Mouse (Mus musculus) CH12.LX (cell line): ENCODE results near the gene Rin3. TPM values are rescaled to one million over a fixed set of nuclear protein-coding genes. Genes with fewer than 3 reads are reported as not detected.

Experiments
- DNase-seq: peaks from one replicate; pipeline ENCODE4 v3.0.0-alpha.2; 2013; ENCODE audit errors: extremely low read depth
- H3K27ac ChIP-seq: 2 replicates; pipeline ENCODE4 v1.5.1; 2012; ENCODE audit warnings: low read depth, mild to moderate bottlenecking, control low read depth, moderate library complexity; ENCODE audit not compliant: insufficient read depth
- H3K27me3 ChIP-seq: replicated peaks from 2 replicates; pipeline ENCODE3; 2012; ENCODE audit warnings: inconsistent platforms
- H3K36me3 ChIP-seq, 2 experiments: replicated peaks in 1 of 2; 2 replicates each; pipeline versions ENCODE3 to v1.6.1; 2012; ENCODE audit warnings: inconsistent platforms in 1 of 2, low read length in 1 of 2, mild to moderate bottlenecking in 1 of 2, mixed read lengths in 1 of 2, moderate library complexity in 1 of 2; ENCODE audit not compliant: control insufficient read depth in 1 of 2, insufficient read depth in 1 of 2
- H3K4me1 ChIP-seq, 2 experiments: 2 replicates each; pipeline ENCODE4 v1.6.1; 2012; ENCODE audit warnings: inconsistent platforms in 1 of 2, moderate library complexity in 1 of 2; ENCODE audit not compliant: insufficient read depth in 2 of 2, control insufficient read depth in 1 of 2
- H3K4me2 ChIP-seq: 2 replicates; pipeline ENCODE4 v1.6.1; 2012; ENCODE audit warnings: low read depth, mild to moderate bottlenecking, control low read depth; ENCODE audit not compliant: poor library complexity, insufficient read depth, severe bottlenecking
- H3K4me3 ChIP-seq, 3 experiments: fragments of 150-350 bp in 1 of 3; sonication (generic) in 1 of 3; replicated peaks in 1 of 3; 2 replicates each; pipeline versions ENCODE3 to v1.5.1; 2011 to 2012; ENCODE audit warnings: low read depth in 2 of 3, low read length in 2 of 3, mild to moderate bottlenecking in 2 of 3, moderate library complexity in 2 of 3, control low read depth in 1 of 3, improper control_type of control experiment in 1 of 3, inconsistent platforms in 1 of 3, mixed read lengths in 1 of 3; ENCODE audit not compliant: poor library complexity in 1 of 3
- H3K79me2 ChIP-seq: replicated peaks from 2 replicates; pipeline ENCODE4 v1.6.1; 2012; ENCODE audit warnings: mild to moderate bottlenecking, moderate library complexity; ENCODE audit not compliant: control insufficient read depth, poor library complexity, insufficient read depth, severe bottlenecking; ENCODE audit errors: extremely low read depth
- H3K9ac ChIP-seq: 2 replicates; pipeline ENCODE4 v1.6.1; 2012; ENCODE audit warnings: low read depth, mild to moderate bottlenecking, control low read depth, moderate library complexity; ENCODE audit not compliant: insufficient read depth
- H3K9me3 ChIP-seq: replicated peaks from 2 replicates; pipeline ENCODE3; 2012; ENCODE audit warnings: low read length, inconsistent platforms, mixed read lengths
- BHLHE40 ChIP-seq: IDR thresholded peaks from 2 replicates; pipeline ENCODE4 v1.6.1; 2011; ENCODE audit warnings: mild to moderate bottlenecking, low read depth, low read length, improper control_type of control experiment
- E2F4 ChIP-seq: IDR thresholded peaks from 2 replicates; pipeline ENCODE4 v1.6.1; 2011; ENCODE audit warnings: low read depth, low read length, improper control_type of control experiment; ENCODE audit not compliant: insufficient replicate concordance
- ELF1 ChIP-seq: IDR thresholded peaks from 2 replicates; pipeline ENCODE4 v1.6.1; 2014; ENCODE audit warnings: low read depth, mild to moderate bottlenecking, inconsistent platforms, low read length, improper control_type of control experiment
- EP300 ChIP-seq: IDR thresholded peaks from 2 replicates; pipeline ENCODE4 v1.6.1; 2011; ENCODE audit warnings: low read length, improper control_type of control experiment
- IRF4 ChIP-seq: IDR thresholded peaks from 2 replicates; pipeline ENCODE4 v1.6.1; 2014; ENCODE audit warnings: low read depth, mild to moderate bottlenecking, inconsistent platforms, low read length, improper control_type of control experiment
- JUN ChIP-seq: IDR thresholded peaks from 2 replicates; pipeline ENCODE4 v1.6.1; 2011; ENCODE audit warnings: low read depth, mild to moderate bottlenecking, low read length, improper control_type of control experiment, moderate library complexity; ENCODE audit not compliant: insufficient read depth
- JUND ChIP-seq: conservative IDR thresholded peaks from 2 replicates; pipeline ENCODE4 v1.6.1; 2011; ENCODE audit warnings: low read depth, low read length, improper control_type of control experiment
- MAX ChIP-seq: IDR thresholded peaks from 2 replicates; pipeline ENCODE4 v1.6.1; 2011; ENCODE audit warnings: low read length, improper control_type of control experiment
- MAZ ChIP-seq: IDR thresholded peaks from 2 replicates; pipeline ENCODE4 v1.6.1; 2012; ENCODE audit warnings: low read depth, mild to moderate bottlenecking, inconsistent platforms, low read length, improper control_type of control experiment, moderate library complexity
- NRF1 ChIP-seq: IDR thresholded peaks from 2 replicates; pipeline ENCODE4 v1.6.1; 2014; ENCODE audit warnings: low read depth, mild to moderate bottlenecking, inconsistent platforms, low read length, improper control_type of control experiment, moderate library complexity
- RAD21 ChIP-seq: IDR thresholded peaks from 2 replicates; pipeline ENCODE4 v1.6.1; 2011; ENCODE audit warnings: low read depth, mild to moderate bottlenecking, low read length, improper control_type of control experiment, moderate library complexity
- SMC3 ChIP-seq: IDR thresholded peaks from 2 replicates; pipeline ENCODE4 v1.6.1; 2011; ENCODE audit warnings: low read depth, low read length, improper control_type of control experiment
- TCF12 ChIP-seq: IDR thresholded peaks from 2 replicates; pipeline ENCODE4 v1.6.1; 2014; ENCODE audit warnings: low read depth, mild to moderate bottlenecking, inconsistent platforms, low read length, improper control_type of control experiment
- ZKSCAN1 ChIP-seq: IDR thresholded peaks from 2 replicates; pipeline ENCODE4 v1.6.1; 2012; ENCODE audit warnings: low read depth, inconsistent platforms, low read length, improper control_type of control experiment, borderline replicate concordance
- ZMIZ1 ChIP-seq: IDR thresholded peaks from 2 replicates; pipeline ENCODE4 v1.6.1; 2012; ENCODE audit warnings: low read depth, mild to moderate bottlenecking, inconsistent platforms, low read length, improper control_type of control experiment
- ZNF384 ChIP-seq: IDR thresholded peaks from 2 replicates; pipeline ENCODE4 v1.6.1; 2012; ENCODE audit warnings: low read depth, low read length, improper control_type of control experiment, inconsistent platforms
- dilution Hi-C: fragments of 300-500 bp; cut with MboI; formaldehyde crosslinking; loops from 2 replicates; pipeline ENCODE4 v1.14.3; 2020; ENCODE audit warnings: low sequenced_read_pairs; ENCODE audit not compliant: extremely low pct_unique_long_range_greater_than_20kb, extremely low pct_ligation_motif_present
- in situ Hi-C: fragments of 300-500 bp; cut with MboI; formaldehyde crosslinking; loops from 3 replicates; pipeline ENCODE4 v1.14.3; 2019; ENCODE audit warnings: low sequenced_read_pairs, low pct_ligation_motif_present, low pct_unique_long_range_greater_than_20kb, mixed read lengths
- polyA plus RNA-seq: library from polyadenylated mRNA; unstranded; fragments of >175 nt; gene quantifications from 2 replicates; pipeline ENCODE4 v1.2.1, GENCODE M21; 2012; ENCODE audit warnings: low read depth; ENCODE audit not compliant: insufficient read length
- total RNA-seq, 2 experiments: library from RNA; depleted of rRNA; stranded (reverse); fragments of 300-350 nt in 1 of 2; fragments of >200 nt in 1 of 2; gene quantifications; 2 replicates each; pipeline ENCODE4 v1.2.3; 2012 to 2014

Rin3 gene
- total and polyA plus RNA-seq, 3 experiments = 2.4 to 10.0 (median 8.4) TPM

DNA sequence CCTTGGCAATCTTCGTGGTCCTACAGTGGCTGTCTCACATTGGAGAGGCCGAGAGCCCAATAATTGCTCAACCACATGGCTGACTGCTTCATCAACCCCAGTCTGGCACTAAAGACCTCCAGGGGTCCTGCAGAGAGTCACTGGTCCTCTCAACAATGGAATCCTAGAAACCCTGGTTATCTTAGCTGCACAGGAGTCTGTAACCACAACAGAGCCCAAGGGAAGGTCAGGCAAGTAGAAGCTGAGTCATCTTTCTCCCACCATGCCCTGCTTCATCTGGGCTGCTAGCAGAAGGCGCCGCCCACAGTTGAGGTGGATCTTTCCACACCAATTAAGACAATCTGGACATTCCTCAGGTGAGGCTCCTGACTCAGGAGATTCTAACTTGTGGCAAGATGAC, 76.5 kb downstream of the Rin3 start:
- DNase-seq = no peak
- H3K36me3 ChIP-seq = peaks cover 20 to 59% of the 10 kb centered on the region in 2 experiments
- H3K79me2 ChIP-seq = no peaks in the 10 kb centered on the region
- dilution Hi-C loops (no loop called here), in situ Hi-C loops (no loop called here)
- no peak overlapping the region for H3K4me3 ChIP-seq
- H3K27me3 ChIP-seq = no peaks in the 10 kb centered on the region
- H3K9ac ChIP-seq = no peak overlapping the region
- H3K4me1 ChIP-seq = peaks cover 15 to 51% of the 10 kb centered on the region in 2 experiments
- H3K4me2 ChIP-seq = no peak overlapping the region
- H3K27ac ChIP-seq = no peak overlapping the region
- TF ChIP-seq EP300 (no peak), ZMIZ1 (no peak), MAX (no peak), JUND (no peak), ZNF384 (no peak), RAD21 (no peak), ZKSCAN1 (no peak), NRF1 (no peak), SMC3 (no peak), MAZ (no peak), E2F4 (no peak), IRF4 (no peak), ELF1 (no peak)
- peaks cover 2% of the 10 kb centered on the region for H3K9me3 ChIP-seq

GRCm38 (mm10) chr12:102361189-102362161, 78.6 kb downstream of the Rin3 start:
- no peak overlapping the region for H3K4me3 ChIP-seq
- DNase-seq = no peak
- H3K4me1 ChIP-seq = peaks cover 19 to 52% of the 10 kb centered on the region in 2 experiments
- no peaks in the 10 kb centered on the region for H3K27me3 ChIP-seq
- no peak overlapping the region for H3K27ac ChIP-seq
- in situ Hi-C loops = no loop called here
- no peak overlapping the region for H3K9ac ChIP-seq
- H3K79me2 ChIP-seq = no peaks in the 10 kb centered on the region
- peaks cover 2% of the 10 kb centered on the region for H3K9me3 ChIP-seq
- dilution Hi-C loops = no loop called here
- H3K36me3 ChIP-seq = peaks cover 20 to 58% of the 10 kb centered on the region in 2 experiments
- no peak for TF ChIP-seq JUN
- TF ChIP-seq BHLHE40 = no peak
- TF ChIP-seq TCF12 = no peak
- TF ChIP-seq ZKSCAN1 = no peak
- TF ChIP-seq MAZ = no peak
- no peak overlapping the region for H3K4me2 ChIP-seq
